24 mouse cellular contexts compared by ENCODE assay signal in genomic region chr10:80909375-80910162, GRCm38 (mm10). TPM values are rescaled to one million over a fixed set of nuclear protein-coding genes. Genes with fewer than 3 reads are reported as not detected.
DNase-seq lines count a peak whose midpoint lies in the region; TF ChIP-seq lines count a peak whose summit lies in the region.
"Had no signal": no experiment of that assay in that cellular context is flagged by ENCODE, and none has a peak within 500 bp of the region (broad histone marks: within the 10 kb centered on the region; RNA-seq: fewer than 3 reads in every experiment).

No protein-coding gene starts in this region.

- no peak overlapping the region; the same call in 1 of the 2 replicates for H3K27ac ChIP-seq in gastrocnemius, adult 2 months
- H3K27ac ChIP-seq: forebrain, embryonic 10.5 days; forebrain, embryonic 13.5 days; heart, embryonic 15.5 days; hindbrain, embryonic 14.5 days; hindbrain, postnatal 0 days had no signal

- DNase-seq in adrenal gland, postnatal 10 days: peak; percentile 47
- no peak for DNase-seq in adrenal gland, postnatal 4 days (ENCODE audit: low spot score in 2 of 2)
- DNase-seq in gastrocnemius, adult 2 months: peak; percentile 64
- DNase-seq in gastrocnemius, postnatal 25 days: no peak
- peak; percentile 92 for DNase-seq in heart, adult 11 months
- no peak for DNase-seq in heart, postnatal 4 days
- no peak for DNase-seq in frontal cortex, adult 2 months (ENCODE audit: extremely low spot score in 1 of 2, low spot score in 1 of 2)
- DNase-seq: adrenal gland, postnatal 36 days; B cell, adult 2 months; cerebellum, adult 11 months; cerebellum, adult 2 months; heart, adult 18-20 months; heart, postnatal 36 days; kidney, adult 18-20 months; kidney, adult 9 months had no signal

- intact Hi-C loops in gastrocnemius, adult 2 months (cut with DNase I): no loop called here

- H3K4me3 ChIP-seq in gastrocnemius, adult 2 months: no peak overlapping the region
- H3K4me3 ChIP-seq: forebrain, embryonic 10.5 days; forebrain, embryonic 13.5 days; heart, embryonic 12.5 days; heart, embryonic 15.5 days had no signal

- no peak for TF ChIP-seq CTCF in gastrocnemius, adult 2 months (IDR thresholded peaks at IDR 0.05)

RNA-seq across cellular contexts. Expression of gene Lmnb2, which starts 8.5 kb away (rescaled TPM):
- 10 to 100 TPM; 14.5 to 16.5 TPM for total RNA-seq in adrenal gland, postnatal 10 days (2021)
- total RNA-seq in adrenal gland, postnatal 4 days (2021): 10 to 100 TPM; 18.5 to 23.1 TPM
- total RNA-seq in gastrocnemius, adult 2 months (2021): 1 to 10 TPM; 1.9 to 3.0 TPM
- total RNA-seq in gastrocnemius, postnatal 25 days (2021): 1 to 10 TPM; 3.7 to 5.1 TPM
- total RNA-seq in heart, postnatal 4 days (2021): 10 to 100 TPM; 15.5 to 17.2 TPM
- 24.3 and 25.9 TPM in 2 replicates for polyA plus RNA-seq in frontal cortex, adult 2 months (2012; rRNA removed)

RNA-seq across cellular contexts. Expression of gene Timm13, which starts 8.8 kb away (rescaled TPM):
- total RNA-seq in adrenal gland, postnatal 10 days (2021): 100 to 1,000 TPM; 271 to 285 TPM
- 100 to 1,000 TPM; 162 to 179 TPM for total RNA-seq in adrenal gland, postnatal 4 days (2021)
- 100 to 1,000 TPM; 110 to 139 TPM for total RNA-seq in gastrocnemius, adult 2 months (2021)
- total RNA-seq in gastrocnemius, postnatal 25 days (2021): 100 to 1,000 TPM; 114 to 125 TPM
- total RNA-seq in heart, postnatal 4 days (2021): 100 to 1,000 TPM; 162 to 169 TPM
- 192 and 231 TPM in 2 replicates for polyA plus RNA-seq in frontal cortex, adult 2 months (2012; rRNA removed)

RNA-seq across cellular contexts. Expression of gene Gadd45b, which starts 20.3 kb away (rescaled TPM):
- total RNA-seq in adrenal gland, postnatal 10 days (2021): 10 to 100 TPM; 11.7 to 44.5 TPM
- total RNA-seq in adrenal gland, postnatal 4 days (2021): 10 to 100 TPM; 10.9 to 11.1 TPM
- total RNA-seq in gastrocnemius, adult 2 months (2021): 10 to 100 TPM; 23.6 to 28.4 TPM
- total RNA-seq in gastrocnemius, postnatal 25 days (2021): 10 to 100 TPM; 12.7 to 30.0 TPM
- total RNA-seq in heart, postnatal 4 days (2021): 1 to 10 TPM; 6.4 to 9.5 TPM
- polyA plus RNA-seq in frontal cortex, adult 2 months (2012; rRNA removed): 20.7 and 26.0 TPM in 2 replicates

RNA-seq across cellular contexts. Expression of gene Tmprss9, which starts 37.9 kb away (rescaled TPM):
- under 1 TPM; 0.09 to 0.12 TPM for total RNA-seq in adrenal gland, postnatal 10 days (2021)
- not detected for total RNA-seq in adrenal gland, postnatal 4 days (2021)
- total RNA-seq in gastrocnemius, adult 2 months (2021): under 1 TPM in 1 of 2 experiments, not detected in 1; 0.08 TPM
- total RNA-seq in gastrocnemius, postnatal 25 days (2021): not detected
- total RNA-seq in heart, postnatal 4 days (2021): not detected
- 0.16 and 0.17 TPM in 2 replicates for polyA plus RNA-seq in frontal cortex, adult 2 months (2012; rRNA removed)
- total RNA-seq: adrenal gland, postnatal 36 days; common myeloid progenitor, adult 5-6 weeks; heart, adult 18-20 months; heart, postnatal 10 days; heart, postnatal 36 days had no signal
- polyA plus RNA-seq: forebrain, embryonic 10.5 days; heart, embryonic 12.5 days; inflammation-experienced regulatory T-cells, adult 6 months had no signal

RNA-seq across cellular contexts. Expression of gene Sppl2b, which starts 54.5 kb away (rescaled TPM):
- total RNA-seq in adrenal gland, postnatal 10 days (2021): 10 to 100 TPM; 25.3 to 39.8 TPM
- total RNA-seq in adrenal gland, postnatal 4 days (2021): 10 to 100 TPM; 43.5 to 47.7 TPM
- total RNA-seq in gastrocnemius, adult 2 months (2021): 10 to 100 TPM; 11.3 to 18.5 TPM
- 10 to 100 TPM; 21.7 to 23.6 TPM for total RNA-seq in gastrocnemius, postnatal 25 days (2021)
- total RNA-seq in heart, postnatal 4 days (2021): 10 to 100 TPM; 23.4 to 24.8 TPM
- 72.2 and 75.1 TPM in 2 replicates for polyA plus RNA-seq in frontal cortex, adult 2 months (2012; rRNA removed)

Comparison
In these comparisons a context has a peak if more than half of its experiments do, and no peak if none do; other contexts are left out.
1. DNase-seq: peak in adrenal gland, postnatal 10 days (single experiment), gastrocnemius, adult 2 months (single experiment) and heart, adult 11 months (single experiment); none in adrenal gland, postnatal 4 days (0 of 2), gastrocnemius, postnatal 25 days (single experiment), heart, postnatal 4 days (single experiment) and frontal cortex, adult 2 months (0 of 2).